In genomic region chr17:85023247-85024167, GRCm38 (mm10) we compare ENCODE assay signal across 8 mouse cellular contexts. TPM values are rescaled to one million over a fixed set of nuclear protein-coding genes. Genes with fewer than 3 reads are reported as not detected.
DNase-seq lines count a peak whose midpoint lies in the region; ATAC-seq and TF ChIP-seq lines count a peak whose summit lies in the region.

No protein-coding gene starts in this region.

- no peaks in the 10 kb centered on the region; the same call in 1 of the 2 replicates for H3K4me1 ChIP-seq in forebrain, embryonic 12.5 days
- H3K4me1 ChIP-seq in hindbrain, embryonic 16.5 days (ENCODE audit: control insufficient read depth, insufficient read depth, low read depth, low read length) = no peaks in the 10 kb centered on the region
- H3K4me1 ChIP-seq in midbrain, embryonic 12.5 days = 0 out of 2 replicates have a peak, but pooled peaks cover 2% of the 10 kb centered on the region
- H3K4me1 ChIP-seq in stomach, embryonic 16.5 days (ENCODE audit: control insufficient read depth, insufficient read depth, low read length) = peaks cover 3% of the 10 kb centered on the region; the same call in 1 of the 2 replicates

- H3K4me3 ChIP-seq in gastrocnemius, adult 2 months = no peak overlapping the region
- no peak overlapping the region for H3K4me3 ChIP-seq in forebrain, embryonic 12.5 days (replicated peaks)
- no peak overlapping the region for H3K4me3 ChIP-seq in hindbrain, embryonic 16.5 days (ENCODE audit: low read length)
- no peak overlapping the region for H3K4me3 ChIP-seq in left cerebral cortex, adult 2 months
- no peak overlapping the region for H3K4me3 ChIP-seq in midbrain, embryonic 12.5 days
- no peak overlapping the region for H3K4me3 ChIP-seq in stomach, embryonic 16.5 days (replicated peaks; ENCODE audit: low read length)

- no peak overlapping the region for H3K4me2 ChIP-seq in forebrain, embryonic 12.5 days
- H3K4me2 ChIP-seq in hindbrain, embryonic 16.5 days (ENCODE audit: low read length) = no peak overlapping the region
- H3K4me2 ChIP-seq in midbrain, embryonic 12.5 days (replicated peaks) = no peak overlapping the region
- peak overlapping the region; percentile 46; the same call in 1 of the 2 replicates for H3K4me2 ChIP-seq in stomach, embryonic 16.5 days (ENCODE audit: low read depth, low read length)

- 61% methylated on average over 22 of the region's 22 CpGs for WGBS in forebrain, embryonic 12.5 days
- 60% methylated on average over 22 of the region's 22 CpGs for WGBS in hindbrain, embryonic 16.5 days
- WGBS in midbrain, embryonic 12.5 days = 62% methylated on average over 22 of the region's 22 CpGs
- whole genome bisulfite sequencing in stomach, embryonic 16.5 days = 42% methylated on average over 22 of the region's 22 CpGs

- intact Hi-C loops in gastrocnemius, adult 2 months (cut with DNase I) = loop anchor here (1.0 to 5.0 kb wide), 2 partner anchors 144 to 186 kb away; no protein-coding TSS in a partner anchor
- intact Hi-C loops in left cerebral cortex, adult 2 months (cut with DNase I) = loop anchor here (5.0 kb wide), 3 partner anchors 146 to 609 kb away; no protein-coding TSS in a partner anchor

- no peaks in the 10 kb centered on the region for H3K36me3 ChIP-seq in forebrain, embryonic 12.5 days (replicated peaks)
- H3K36me3 ChIP-seq in hindbrain, embryonic 16.5 days (ENCODE audit: control insufficient read depth, insufficient read depth, low read length) = no peaks in the 10 kb centered on the region
- H3K36me3 ChIP-seq in midbrain, embryonic 12.5 days = no peaks in the 10 kb centered on the region
- no peaks in the 10 kb centered on the region for H3K36me3 ChIP-seq in stomach, embryonic 16.5 days (ENCODE audit: control insufficient read depth, insufficient read depth, low read length)

- peak; percentile 37; the same call in 1 of the 2 replicates for ATAC-seq in forebrain, embryonic 12.5 days (ENCODE audit: low FRiP score)
- peak; percentile 38 for ATAC-seq in hindbrain, embryonic 16.5 days
- ATAC-seq in midbrain, embryonic 12.5 days (ENCODE audit: low FRiP score, low read depth) = peak; percentile 56; the same call in 1 of the 2 replicates
- ATAC-seq in stomach, embryonic 16.5 days (ENCODE audit: insufficient read depth, low FRiP score) = peak; percentile 16; the same call in 1 of the 2 replicates

- peak; percentile 55 for TF ChIP-seq CTCF in gastrocnemius, adult 2 months (IDR thresholded peaks at IDR 0.05)
- TF ChIP-seq CTCF in left cerebral cortex, adult 2 months (IDR thresholded peaks at IDR 0.05) = peak; percentile 62

- no peaks in the 10 kb centered on the region for H3K27me3 ChIP-seq in forebrain, embryonic 12.5 days
- no peaks in the 10 kb centered on the region for H3K27me3 ChIP-seq in hindbrain, embryonic 16.5 days (replicated peaks; ENCODE audit: control insufficient read depth, insufficient read depth, low read length)
- no peaks in the 10 kb centered on the region for H3K27me3 ChIP-seq in midbrain, embryonic 12.5 days
- no peaks in the 10 kb centered on the region for H3K27me3 ChIP-seq in stomach, embryonic 16.5 days (ENCODE audit: control insufficient read depth, insufficient read depth, low read length)

- H3K9ac ChIP-seq in forebrain, embryonic 12.5 days = no peak overlapping the region
- H3K9ac ChIP-seq in hindbrain, embryonic 16.5 days (ENCODE audit: low read depth, low read length) = no peak overlapping the region
- no peak overlapping the region for H3K9ac ChIP-seq in midbrain, embryonic 12.5 days (replicated peaks)
- H3K9ac ChIP-seq in stomach, embryonic 16.5 days (ENCODE audit: low read length) = peak overlapping the region; percentile 11; the same call in 1 of the 2 replicates

- no peak for DNase-seq in gastrocnemius, adult 2 months
- no peak for DNase-seq in gastrocnemius, adult 8-10 months (ENCODE audit: low spot score in 2 of 2)
- DNase-seq in adrenal gland, postnatal 14 days = peak; percentile 63
- peak; percentile 53 for DNase-seq in left cerebral cortex, adult 2 months (ENCODE audit: extremely low spot score in 1 of 2, low spot score in 2 of 2)

- no peaks in the 10 kb centered on the region for H3K9me3 ChIP-seq in forebrain, embryonic 12.5 days
- no peaks in the 10 kb centered on the region for H3K9me3 ChIP-seq in hindbrain, embryonic 16.5 days (ENCODE audit: control insufficient read depth, low read length)
- no peaks in the 10 kb centered on the region for H3K9me3 ChIP-seq in midbrain, embryonic 12.5 days
- H3K9me3 ChIP-seq in stomach, embryonic 16.5 days (replicated peaks; ENCODE audit: control insufficient read depth, low read length) = no peaks in the 10 kb centered on the region

- H3K27ac ChIP-seq in gastrocnemius, adult 2 months = no peak overlapping the region
- no peak overlapping the region for H3K27ac ChIP-seq in forebrain, embryonic 12.5 days
- no peak overlapping the region for H3K27ac ChIP-seq in hindbrain, embryonic 16.5 days (ENCODE audit: low read depth, low read length)
- H3K27ac ChIP-seq in left cerebral cortex, adult 2 months = no peak overlapping the region
- no peak overlapping the region for H3K27ac ChIP-seq in midbrain, embryonic 12.5 days (replicated peaks)
- peak overlapping the region; percentile 79 for H3K27ac ChIP-seq in stomach, embryonic 16.5 days (ENCODE audit: low read length)

RNA-seq across cellular contexts. Expression of gene Slc3a1, which starts 4.7 kb away (rescaled TPM):
- not detected for total RNA-seq in gastrocnemius, adult 2 months (2021)
- total RNA-seq in gastrocnemius, adult 8-10 months (2022) = not detected
- 0.38 and 1.3 TPM in 2 replicates for total RNA-seq in adrenal gland, postnatal 14 days (2021)
- polyA plus RNA-seq in forebrain, embryonic 12.5 days (2016; fragmentation: Nextera tagmentation; extraction: Ambion mirVana) = 0.28 and 0.31 TPM in 2 replicates
- 0.09 and 0.17 TPM in 2 replicates for polyA plus RNA-seq in hindbrain, embryonic 16.5 days (2015; fragmentation: Nextera tagmentation; extraction: Ambion mirVana)
- total RNA-seq in left cerebral cortex, adult 2 months (2021) = under 1 TPM; 0.26 to 0.38 TPM
- polyA plus RNA-seq in midbrain, embryonic 12.5 days (2016; fragmentation: Nextera tagmentation; extraction: Ambion mirVana) = 0.48 and 0.56 TPM in 2 replicates
- 8.7 and 10.6 TPM in 2 replicates for polyA plus RNA-seq in stomach, embryonic 16.5 days (2015; fragmentation: Nextera tagmentation; extraction: Ambion mirVana)

Comparison
In these comparisons a context has a peak if more than half of its experiments do, and no peak if none do; other contexts are left out.
1. DNase-seq: peak in adrenal gland, postnatal 14 days (single experiment) and left cerebral cortex, adult 2 months (2 of 2); none in gastrocnemius, adult 2 months (single experiment) and gastrocnemius, adult 8-10 months (0 of 2).
2. Peak in every context shown above with its lines, with median percentiles within 50 percentile points of each other: ATAC-seq.